Comparison of ENCODE assay signal across 30 mouse cellular contexts in genomic region chr19:5710068-5710467, GRCm38 (mm10). TPM values are rescaled to one million over a fixed set of nuclear protein-coding genes. Genes with fewer than 3 reads are reported as not detected.
DNase-seq lines count a peak whose midpoint lies in the region; ATAC-seq and TF ChIP-seq lines count a peak whose summit lies in the region.
"Had no signal": no experiment of that assay in that cellular context is flagged by ENCODE, and none has a peak within 500 bp of the region (broad histone marks: within the 10 kb centered on the region; RNA-seq: fewer than 3 reads in every experiment).

No protein-coding gene starts in this region.

- peak; percentile 61 for DNase-seq in cerebellum, postnatal 10 days
- DNase-seq in cerebellum, postnatal 4 days (ENCODE audit: low spot score in 2 of 2), result no peak
- peak; percentile 87 for DNase-seq in heart, adult 11 months
- DNase-seq in heart, adult 9 months (ENCODE audit: low spot score in 2 of 2), result no peak
- DNase-seq in liver, postnatal 0 days, result no peak
- DNase-seq in lung, postnatal 25 days (ENCODE audit: low spot score), result no peak
- DNase-seq: adrenal gland, adult 8-10 months; adrenal gland, postnatal 36 days; B cell, adult 2 months; cerebellum, adult 18-20 months; cerebellum, adult 9-10 months; cerebellum, postnatal 25 days; embryo, embryonic 11 days; gastrocnemius, postnatal 36 days; heart, adult 18-20 months; kidney, adult 18-20 months had no signal

- 98% methylated on average over 6 of the region's 6 CpGs for WGBS in liver, embryonic 12.5 days (ENCODE audit: insufficient replicate concordance)
- 96% methylated on average over 6 of the region's 6 CpGs for WGBS in liver, postnatal 0 days (ENCODE audit: insufficient replicate concordance)

- no peaks in the 10 kb centered on the region for H3K27me3 ChIP-seq in liver, embryonic 12.5 days (replicated peaks)
- no peaks in the 10 kb centered on the region for H3K27me3 ChIP-seq in liver, postnatal 0 days (ENCODE audit: insufficient read depth, low read length)
- no peaks in the 10 kb centered on the region for H3K27me3 ChIP-seq in myocyte (ENCODE audit: control insufficient read depth, insufficient read depth, insufficient read length)
- H3K27me3 ChIP-seq: embryonic facial prominence, embryonic 13.5 days; forebrain, embryonic 13.5 days; heart, embryonic 13.5 days; hindbrain, embryonic 13.5 days had no signal

- TF ChIP-seq EP300 in liver, postnatal 0 days (IDR thresholded peaks at IDR 0.05; ENCODE audit: low read depth), result no peak

- no peak for TF ChIP-seq POLR2A in myocyte (IDR thresholded peaks at IDR 0.05; ENCODE audit: insufficient read length, low read depth)

- H3K9ac ChIP-seq in liver, embryonic 12.5 days, result no peak overlapping the region
- no peak overlapping the region for H3K9ac ChIP-seq in liver, postnatal 0 days (replicated peaks)
- H3K9ac ChIP-seq: embryonic facial prominence, embryonic 13.5 days; forebrain, embryonic 13.5 days; heart, embryonic 13.5 days; hindbrain, embryonic 13.5 days had no signal

- peaks cover 27% of the 10 kb centered on the region for H3K79me2 ChIP-seq in myocyte (ENCODE audit: control insufficient read depth, insufficient read depth)

- H3K4me3 ChIP-seq in liver, embryonic 12.5 days, result no peak overlapping the region
- H3K4me3 ChIP-seq in liver, postnatal 0 days (ENCODE audit: low read depth, low read length), result no peak overlapping the region
- H3K4me3 ChIP-seq in myocyte, result no peak overlapping the region
- H3K4me3 ChIP-seq: embryonic facial prominence, embryonic 10.5 days; embryonic facial prominence, embryonic 13.5 days; erythroblast, embryonic 14.5 days; forebrain, embryonic 13.5 days; heart, embryonic 10.5 days; heart, embryonic 13.5 days; hindbrain, embryonic 13.5 days had no signal

- H3ac ChIP-seq in myocyte (ENCODE audit: control insufficient read depth, insufficient read length), result no peak overlapping the region

- peaks cover 58% of the 10 kb centered on the region for H3K4me1 ChIP-seq in liver, embryonic 12.5 days
- H3K4me1 ChIP-seq in liver, postnatal 0 days (ENCODE audit: insufficient read depth), result peaks cover 25% of the 10 kb centered on the region

- no peaks in the 10 kb centered on the region for H3K9me3 ChIP-seq in liver, embryonic 12.5 days (replicated peaks)
- H3K9me3 ChIP-seq in liver, postnatal 0 days (ENCODE audit: low read length), result no peaks in the 10 kb centered on the region
- H3K9me3 ChIP-seq: embryonic facial prominence, embryonic 10.5 days; embryonic facial prominence, embryonic 13.5 days; forebrain, embryonic 13.5 days; heart, embryonic 10.5 days; heart, embryonic 13.5 days; hindbrain, embryonic 13.5 days had no signal

- 0 out of 2 replicates have a peak overlapping the region, but pooled peaks have one; percentile 15 for H3K27ac ChIP-seq in liver, embryonic 12.5 days
- no peak overlapping the region for H3K27ac ChIP-seq in liver, postnatal 0 days (ENCODE audit: low read depth)
- H3K27ac ChIP-seq: embryonic facial prominence, embryonic 10.5 days; embryonic facial prominence, embryonic 13.5 days; forebrain, embryonic 13.5 days; heart, embryonic 10.5 days; heart, embryonic 13.5 days; hindbrain, embryonic 13.5 days had no signal

- no peak overlapping the region for H3K4me2 ChIP-seq in liver, embryonic 12.5 days
- H3K4me2 ChIP-seq in liver, postnatal 0 days (ENCODE audit: low read depth, low read length), result no peak overlapping the region
- no peak overlapping the region for H3K4me2 ChIP-seq in myocyte (ENCODE audit: low read depth)
- H3K4me2 ChIP-seq: embryonic facial prominence, embryonic 13.5 days; forebrain, embryonic 13.5 days; heart, embryonic 13.5 days; hindbrain, embryonic 13.5 days had no signal

- H3K36me3 ChIP-seq in liver, embryonic 12.5 days, result peaks cover 98% of the 10 kb centered on the region
- peaks cover 85% of the 10 kb centered on the region for H3K36me3 ChIP-seq in liver, postnatal 0 days (replicated peaks; ENCODE audit: insufficient read depth, low read length)
- H3K36me3 ChIP-seq in myocyte (ENCODE audit: control insufficient read depth, insufficient read depth), result peaks cover 36% of the 10 kb centered on the region

- ATAC-seq in liver, embryonic 12.5 days, result no peak
- no peak for ATAC-seq in liver, postnatal 0 days
- ATAC-seq: CD4-positive, CD25-positive, alpha-beta regulatory T cell, adult 4 months; forebrain, embryonic 13.5 days; forebrain, embryonic 16.5 days; hindbrain, embryonic 16.5 days; inflammation-experienced regulatory T-cells, adult 6 months; intestine, embryonic 16.5 days had no signal

- no peak for TF ChIP-seq CTCF in liver, postnatal 0 days (IDR thresholded peaks at IDR 0.05; ENCODE audit: low read depth)

TF ChIP-seq in myocyte, 11 proteins besides CTCF, POLR2A, EP300 and RAD21:
- TF ChIP-seq POLR2AphosphoS2 (IDR thresholded peaks at IDR 0.05; ENCODE audit: insufficient read length, low read depth) (no peak), MYOG (IDR thresholded peaks at IDR 0.05; ENCODE audit: control insufficient read depth in 1 of 3, insufficient read depth in 1 of 3, insufficient read length in 2 of 3, low read depth in 2 of 3) (peak in 2 of 3 experiments; percentile 56 to 88), MYOD1 (IDR thresholded peaks at IDR 0.05; ENCODE audit: control insufficient read depth in 1 of 3, insufficient read length in 2 of 3, low read depth in 2 of 3) (peak; percentile 9 to 90 (median 72))

RNA-seq across cellular contexts. Expression of gene Kcnk7, which starts 5.9 kb away (rescaled TPM):
- polyA plus RNA-seq in liver, embryonic 12.5 days (2016; fragmentation: Nextera tagmentation; extraction: Ambion mirVana), result 0.18 and 0.19 TPM in 2 replicates
- 0.17 and 0.18 TPM in 2 replicates for polyA plus RNA-seq in liver, postnatal 0 days (2015; fragmentation: Nextera tagmentation; extraction: Ambion mirVana)
- 0.12 TPM for polyA plus RNA-seq in myocyte (2012; fragmentation: generic; extraction: Trizol)
- polyA plus RNA-seq: heart, embryonic 10.5 days; heart, embryonic 13.5 days; hindbrain, embryonic 16.5 days had no signal

RNA-seq across cellular contexts. Expression of gene Ehbp1l1, which starts 16.0 kb away (rescaled TPM):
- polyA plus RNA-seq in liver, embryonic 12.5 days (2016; fragmentation: Nextera tagmentation; extraction: Ambion mirVana), result 122 and 124 TPM in 2 replicates
- polyA plus RNA-seq in liver, postnatal 0 days (2015; fragmentation: Nextera tagmentation; extraction: Ambion mirVana), result 38.5 and 42.5 TPM in 2 replicates
- polyA plus RNA-seq in myocyte (2012; fragmentation: generic; extraction: Trizol), result 97.4 TPM

RNA-seq across cellular contexts. Expression of gene Fam89b, which starts 19.4 kb away (rescaled TPM):
- polyA plus RNA-seq in liver, embryonic 12.5 days (2016; fragmentation: Nextera tagmentation; extraction: Ambion mirVana), result 45.1 and 45.3 TPM in 2 replicates
- 28.9 and 31.0 TPM in 2 replicates for polyA plus RNA-seq in liver, postnatal 0 days (2015; fragmentation: Nextera tagmentation; extraction: Ambion mirVana)
- 77.4 TPM for polyA plus RNA-seq in myocyte (2012; fragmentation: generic; extraction: Trizol)

RNA-seq across cellular contexts. Expression of gene Pcnx3, which starts 21.4 kb away (rescaled TPM):
- polyA plus RNA-seq in liver, embryonic 12.5 days (2016; fragmentation: Nextera tagmentation; extraction: Ambion mirVana), result 18.4 and 18.6 TPM in 2 replicates
- 5.2 and 5.6 TPM in 2 replicates for polyA plus RNA-seq in liver, postnatal 0 days (2015; fragmentation: Nextera tagmentation; extraction: Ambion mirVana)
- polyA plus RNA-seq in myocyte (2012; fragmentation: generic; extraction: Trizol), result 34.9 TPM

RNA-seq across cellular contexts. Expression of gene Map3k11, which starts 21.5 kb away (rescaled TPM):
- polyA plus RNA-seq in liver, embryonic 12.5 days (2016; fragmentation: Nextera tagmentation; extraction: Ambion mirVana), result 25.8 and 27.7 TPM in 2 replicates
- polyA plus RNA-seq in liver, postnatal 0 days (2015; fragmentation: Nextera tagmentation; extraction: Ambion mirVana), result 10.4 and 12.5 TPM in 2 replicates
- 19.0 TPM for polyA plus RNA-seq in myocyte (2012; fragmentation: generic; extraction: Trizol)

Comparison
In these comparisons a context has a peak if more than half of its experiments do, and no peak if none do; other contexts are left out.
1. DNase-seq: peak in cerebellum, postnatal 10 days (2 of 2) and heart, adult 11 months (single experiment); none in cerebellum, postnatal 4 days (0 of 2), heart, adult 9 months (0 of 2), liver, postnatal 0 days (single experiment) and lung, postnatal 25 days (single experiment).